Mouse (Mus musculus): ENCODE data around the gene Smad5. TPM values are rescaled to one million over a fixed set of nuclear protein-coding genes. Genes with fewer than 3 reads are reported as not detected.
A peak's percentile ranks its signal among the peaks of the same experiment; 100 is the strongest.

Gene Smad5
- polyA plus RNA-seq, 1 experiment from 2014 or later = 52.6 TPM

DNA sequence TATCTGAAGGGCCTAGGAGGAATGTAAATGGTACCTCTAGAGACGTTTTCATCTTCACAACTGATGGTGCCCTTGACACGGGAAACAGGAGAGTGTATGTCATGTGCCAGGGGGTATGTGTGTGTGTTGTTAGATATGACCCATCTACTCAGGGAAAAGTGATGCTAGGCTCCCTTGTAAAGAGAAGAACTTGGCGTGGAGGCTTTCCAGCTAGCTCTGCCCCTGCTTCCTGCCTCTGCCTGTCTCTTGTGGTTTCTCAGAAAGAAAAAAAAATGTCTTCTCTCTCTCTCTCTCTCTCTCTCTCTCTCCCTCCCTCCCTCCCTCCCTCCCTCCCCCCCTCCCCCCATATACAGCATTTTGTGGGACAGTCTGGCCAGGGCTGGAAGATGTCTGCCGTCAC lies 20.9 kb upstream of the Smad5 start:
- H3K4me2 ChIP-seq = no peak overlapping the region
- H3K27ac ChIP-seq = no peak overlapping the region
- H3K27me3 ChIP-seq = no peaks in the 10 kb centered on the region
- no peaks in the 10 kb centered on the region for H3K9me3 ChIP-seq
- WGBS = 73% methylated on average over 4 of the region's 4 CpGs
- H3K4me1 ChIP-seq (replicated peaks) = peaks cover 7% of the 10 kb centered on the region; the same call in 1 of the 2 replicates
- H3K4me3 ChIP-seq (replicated peaks) = no peak overlapping the region
- no peaks in the 10 kb centered on the region for H3K36me3 ChIP-seq
- no peak for ATAC-seq (ENCODE audit: insufficient number of reproducible peaks, insufficient read depth, low FRiP score, low TSS enrichment, low read depth)
- H3K9ac ChIP-seq (replicated peaks) = no peak overlapping the region

DNA sequence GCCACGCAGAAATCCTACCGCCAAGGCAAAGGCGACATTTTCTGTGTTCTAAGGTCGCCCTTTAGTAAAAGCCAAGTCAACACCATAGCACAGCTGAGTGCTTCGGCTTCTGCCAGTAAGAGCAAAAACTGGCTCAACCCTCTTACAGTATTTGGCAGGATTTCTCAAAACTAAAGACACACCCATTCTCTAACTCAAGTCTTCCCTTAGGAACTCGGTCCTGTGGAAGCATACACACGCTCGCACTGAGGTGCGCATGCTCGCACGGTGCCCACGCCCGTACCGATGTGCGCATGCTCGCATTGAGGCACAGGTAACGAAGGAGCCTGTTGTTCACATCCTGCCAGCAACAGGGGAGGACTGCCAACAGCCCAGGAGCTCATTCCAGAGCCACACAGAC lies 20.5 kb upstream of the Smad5 start:
- no peaks in the 10 kb centered on the region for H3K36me3 ChIP-seq
- H3K27me3 ChIP-seq = no peaks in the 10 kb centered on the region
- no peak overlapping the region for H3K4me3 ChIP-seq (replicated peaks)
- no peak overlapping the region for H3K9ac ChIP-seq (replicated peaks)
- no peaks in the 10 kb centered on the region for H3K9me3 ChIP-seq
- ATAC-seq (ENCODE audit: insufficient number of reproducible peaks, insufficient read depth, low FRiP score, low TSS enrichment, low read depth) = no peak
- no peak overlapping the region for H3K27ac ChIP-seq
- no peak overlapping the region for H3K4me2 ChIP-seq
- WGBS = 88% methylated on average over 17 of the region's 17 CpGs
- peaks cover 7% of the 10 kb centered on the region; the same call in 1 of the 2 replicates for H3K4me1 ChIP-seq (replicated peaks)

DNA sequence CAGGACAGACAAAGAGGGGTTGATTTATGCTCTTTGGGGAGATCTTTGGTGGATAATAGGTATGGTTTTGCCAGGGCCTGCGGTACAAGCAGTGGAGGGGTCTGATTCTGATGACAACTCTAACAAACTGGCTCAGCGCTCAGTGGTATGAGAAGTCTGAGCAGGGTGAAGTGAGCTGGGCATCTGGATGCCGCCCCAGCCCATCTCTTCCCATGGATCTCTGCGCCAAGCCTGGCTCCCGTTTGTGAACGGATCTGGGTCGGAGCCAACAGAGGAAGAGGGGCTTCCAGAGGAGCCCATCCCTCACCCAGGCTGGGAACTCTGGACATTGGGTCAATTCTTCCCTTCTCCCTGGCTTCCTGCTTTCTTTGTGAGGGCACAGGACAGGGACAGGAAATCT lies 19.5 kb upstream of the Smad5 start:
- Histone ChIP-seq H3K27me3 (no peaks in the 10 kb centered on the region), H3K27ac (no peak overlapping the region), H3K36me3 (no peaks in the 10 kb centered on the region), H3K4me3 (replicated peaks) (no peak overlapping the region), H3K4me1 (replicated peaks) (peaks cover 7% of the 10 kb centered on the region; the same call in 1 of the 2 replicates), H3K9me3 (no peaks in the 10 kb centered on the region), H3K9ac (replicated peaks) (no peak overlapping the region), H3K4me2 (no peak overlapping the region)
- WGBS = 89% methylated on average over 7 of the region's 7 CpGs
- no peak for ATAC-seq (ENCODE audit: insufficient number of reproducible peaks, insufficient read depth, low FRiP score, low TSS enrichment, low read depth)

DNA sequence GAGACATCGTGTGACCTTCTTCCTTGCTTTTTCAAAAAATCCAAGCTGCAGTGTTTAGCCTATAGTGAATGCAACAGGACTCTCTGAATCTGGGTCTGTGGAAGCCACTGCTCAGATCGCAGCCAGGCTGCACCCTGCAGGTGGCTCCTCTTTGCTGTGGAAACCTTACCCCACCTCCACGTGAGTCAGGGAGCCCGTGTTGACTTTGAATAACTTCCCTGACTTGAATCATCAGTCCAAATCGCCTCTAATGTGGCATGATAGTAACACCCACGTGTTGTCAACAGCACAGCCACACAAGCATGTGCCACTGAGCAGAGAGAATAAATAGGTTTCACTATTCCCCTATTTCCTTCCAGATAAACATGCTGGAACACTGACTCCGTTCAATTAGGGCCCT lies 10.8 kb upstream of the Smad5 start:
- H3K27ac ChIP-seq = peak overlapping the region; percentile 62
- peaks cover 42% of the 10 kb centered on the region for H3K4me1 ChIP-seq (replicated peaks)
- no peak for ATAC-seq (ENCODE audit: insufficient number of reproducible peaks, insufficient read depth, low FRiP score, low TSS enrichment, low read depth)
- H3K4me3 ChIP-seq (replicated peaks) = no peak overlapping the region
- no peaks in the 10 kb centered on the region for H3K36me3 ChIP-seq
- H3K4me2 ChIP-seq = 0 out of 2 replicates have a peak overlapping the region, but pooled peaks have one; percentile 13
- WGBS = 30% methylated on average over 7 of the region's 7 CpGs
- H3K9me3 ChIP-seq = no peaks in the 10 kb centered on the region
- H3K27me3 ChIP-seq = no peaks in the 10 kb centered on the region
- no peak overlapping the region for H3K9ac ChIP-seq (replicated peaks)

DNA sequence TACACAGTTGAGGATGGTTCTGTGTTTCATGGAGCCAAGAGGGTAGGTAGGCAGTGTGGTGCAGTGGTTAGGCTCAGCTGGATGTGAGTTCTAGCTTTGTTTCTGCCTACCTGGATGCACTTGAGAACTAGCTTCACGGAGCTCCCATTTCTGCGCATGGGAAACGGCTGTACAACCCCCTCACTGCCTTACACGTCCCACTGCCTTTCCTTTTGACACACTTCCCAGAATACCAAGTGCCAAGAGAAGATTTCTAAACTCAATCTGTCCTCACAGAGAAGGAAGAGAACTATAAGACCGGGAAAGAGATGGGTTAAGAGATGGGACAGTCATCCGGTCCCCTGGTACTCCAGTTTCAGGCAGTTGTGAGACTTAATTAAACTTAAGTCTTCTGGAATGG lies 10.2 kb upstream of the Smad5 start:
- H3K27ac ChIP-seq = peak overlapping the region; percentile 62
- WGBS = 88% methylated on average over 6 of the region's 6 CpGs
- H3K9me3 ChIP-seq = no peaks in the 10 kb centered on the region
- no peak for ATAC-seq (ENCODE audit: insufficient number of reproducible peaks, insufficient read depth, low FRiP score, low TSS enrichment, low read depth)
- H3K36me3 ChIP-seq = no peaks in the 10 kb centered on the region
- peaks cover 48% of the 10 kb centered on the region for H3K4me1 ChIP-seq (replicated peaks)
- H3K4me3 ChIP-seq (replicated peaks) = no peak overlapping the region
- no peaks in the 10 kb centered on the region for H3K27me3 ChIP-seq
- no peak overlapping the region for H3K9ac ChIP-seq (replicated peaks)
- H3K4me2 ChIP-seq = no peak overlapping the region

DNA sequence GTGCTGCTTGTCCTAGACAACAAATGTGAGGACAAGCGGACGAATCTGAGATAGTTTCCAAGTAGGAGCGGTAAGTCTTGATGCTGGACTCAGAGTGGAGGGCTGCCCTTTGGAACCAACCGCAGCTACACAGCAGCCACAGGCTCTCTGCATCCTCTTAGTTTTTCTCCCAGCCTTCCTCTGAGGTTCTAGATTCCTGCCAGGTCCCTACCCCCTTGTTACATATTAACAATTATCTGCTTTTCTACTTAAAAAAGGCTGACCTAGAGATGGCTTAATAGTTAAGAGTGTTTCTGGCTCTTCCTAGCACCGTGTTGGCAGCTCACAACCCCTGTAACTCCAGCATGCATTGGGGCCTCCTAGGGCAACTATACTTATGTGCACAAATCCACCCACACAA lies 7.1 kb upstream of the Smad5 start:
- ATAC-seq (ENCODE audit: insufficient number of reproducible peaks, insufficient read depth, low FRiP score, low TSS enrichment, low read depth) = no peak
- WGBS = 85% methylated on average over 5 of the region's 5 CpGs
- peaks cover 68% of the 10 kb centered on the region for H3K4me1 ChIP-seq (replicated peaks)
- H3K36me3 ChIP-seq = no peaks in the 10 kb centered on the region
- H3K9ac ChIP-seq (replicated peaks) = no peak overlapping the region
- no peaks in the 10 kb centered on the region for H3K27me3 ChIP-seq
- no peaks in the 10 kb centered on the region for H3K9me3 ChIP-seq
- no peak overlapping the region for H3K4me3 ChIP-seq (replicated peaks)
- H3K4me2 ChIP-seq = no peak overlapping the region
- H3K27ac ChIP-seq = 0 out of 2 replicates have a peak overlapping the region, but pooled peaks have one; percentile 41

DNA sequence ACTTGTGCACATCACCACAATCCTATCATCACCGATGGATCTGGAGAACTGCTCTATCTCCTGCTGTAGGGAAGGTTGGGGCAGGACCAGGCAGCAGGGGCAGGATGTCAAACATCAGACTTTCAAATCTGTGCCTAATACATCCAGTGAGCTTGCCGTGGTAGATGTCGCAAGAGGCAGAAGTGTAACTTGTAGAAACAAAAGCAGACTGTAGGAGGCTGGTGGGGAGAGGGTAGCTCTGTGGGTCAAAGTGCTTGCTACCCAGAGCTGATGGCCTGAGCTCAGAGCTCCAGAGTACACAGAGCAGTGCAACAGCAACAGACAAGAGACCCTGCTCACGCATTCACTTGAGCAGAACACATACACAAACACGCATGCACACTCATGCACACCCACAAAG lies 6.1 kb upstream of the Smad5 start:
- H3K4me2 ChIP-seq = no peak overlapping the region
- no peak overlapping the region for H3K9ac ChIP-seq (replicated peaks)
- H3K27me3 ChIP-seq = no peaks in the 10 kb centered on the region
- 78% methylated on average over 5 of the region's 5 CpGs for WGBS
- ATAC-seq (ENCODE audit: insufficient number of reproducible peaks, insufficient read depth, low FRiP score, low TSS enrichment, low read depth) = no peak
- peaks cover 69% of the 10 kb centered on the region for H3K4me1 ChIP-seq (replicated peaks)
- H3K36me3 ChIP-seq = no peaks in the 10 kb centered on the region
- no peaks in the 10 kb centered on the region for H3K9me3 ChIP-seq
- H3K4me3 ChIP-seq (replicated peaks) = no peak overlapping the region
- peak overlapping the region; percentile 87 for H3K27ac ChIP-seq

DNA sequence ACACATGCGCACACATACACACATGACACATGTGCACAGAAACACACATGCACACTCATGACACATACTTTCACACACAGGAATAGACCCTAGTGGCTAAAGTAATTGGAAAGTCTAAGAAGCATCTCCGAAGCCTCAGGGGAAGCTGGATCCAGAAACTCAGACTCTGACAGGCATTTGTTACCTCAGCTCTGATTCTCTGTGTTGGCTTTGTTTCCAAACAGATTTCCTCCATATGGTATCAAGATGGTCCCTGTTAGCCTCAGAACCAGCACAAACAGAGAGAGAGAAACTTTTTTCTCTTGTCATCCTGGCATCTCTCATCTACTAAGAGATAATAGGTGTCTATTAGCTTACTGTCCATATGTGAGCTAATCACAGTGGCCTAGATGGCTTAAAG lies 5.6 kb upstream of the Smad5 start:
- Histone ChIP-seq H3K4me3 (replicated peaks) (no peak overlapping the region), H3K9ac (replicated peaks) (no peak overlapping the region), H3K9me3 (no peaks in the 10 kb centered on the region), H3K36me3 (no peaks in the 10 kb centered on the region), H3K4me2 (no peak overlapping the region), H3K4me1 (replicated peaks) (peaks cover 69% of the 10 kb centered on the region), H3K27ac (peak overlapping the region; percentile 87), H3K27me3 (no peaks in the 10 kb centered on the region)
- WGBS = 85% methylated on average over 2 of the region's 2 CpGs
- ATAC-seq (ENCODE audit: insufficient number of reproducible peaks, insufficient read depth, low FRiP score, low TSS enrichment, low read depth) = no peak

DNA sequence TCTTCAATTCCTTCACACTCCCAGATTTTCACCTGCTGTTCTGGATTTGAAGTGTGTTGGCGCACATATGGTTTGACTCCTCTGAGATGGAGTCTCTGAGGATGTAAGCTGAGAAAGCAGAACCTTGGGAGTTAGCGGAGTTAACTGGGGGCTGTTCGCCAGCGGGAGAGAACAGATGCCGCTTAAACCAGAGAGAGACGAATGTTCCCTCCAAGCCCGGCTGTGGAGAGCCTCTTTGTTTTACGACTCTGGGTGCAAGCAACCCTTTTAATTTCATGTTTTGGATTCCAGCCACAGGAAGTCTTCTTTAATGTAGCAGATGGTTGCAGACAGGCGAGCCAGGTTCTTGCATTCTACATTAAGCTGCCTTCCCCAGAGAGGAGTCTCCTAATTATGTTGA lies 4.4 kb upstream of the Smad5 start:
- H3K36me3 ChIP-seq = no peaks in the 10 kb centered on the region
- peak overlapping the region; percentile 34; the same call in 1 of the 2 replicates for H3K9ac ChIP-seq (replicated peaks)
- peak overlapping the region; percentile 87 for H3K27ac ChIP-seq
- H3K4me3 ChIP-seq (replicated peaks) = no peak overlapping the region
- no peaks in the 10 kb centered on the region for H3K9me3 ChIP-seq
- H3K4me2 ChIP-seq = peak overlapping the region; percentile 36
- WGBS = 6% methylated on average over 9 of the region's 9 CpGs
- ATAC-seq (ENCODE audit: insufficient number of reproducible peaks, insufficient read depth, low FRiP score, low TSS enrichment, low read depth) = no peak; the same call in 1 of the 2 replicates
- no peaks in the 10 kb centered on the region for H3K27me3 ChIP-seq
- H3K4me1 ChIP-seq (replicated peaks) = peaks cover 67% of the 10 kb centered on the region

DNA sequence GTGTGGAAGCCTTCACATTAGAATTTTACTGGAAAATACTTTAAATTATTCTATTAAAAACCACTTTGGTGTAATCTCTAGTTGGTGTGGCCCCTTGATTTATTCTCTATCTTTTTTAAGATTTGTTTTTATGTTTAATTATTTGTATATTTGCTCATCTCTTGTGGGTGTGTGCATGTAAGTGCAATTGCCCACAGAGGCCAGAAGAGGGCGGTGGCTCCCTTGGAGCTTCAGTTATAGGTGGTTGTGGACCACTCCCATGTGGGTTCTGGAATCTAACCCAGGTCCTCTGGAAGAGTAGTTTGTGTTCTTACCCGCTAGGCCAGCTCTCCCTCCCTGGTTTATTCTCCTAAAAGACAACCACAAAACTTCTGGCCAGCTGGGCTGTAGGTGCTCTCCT lies 3.4 kb upstream of the Smad5 start:
- peaks cover 71% of the 10 kb centered on the region for H3K4me1 ChIP-seq (replicated peaks)
- ATAC-seq (ENCODE audit: insufficient number of reproducible peaks, insufficient read depth, low FRiP score, low TSS enrichment, low read depth) = no peak
- H3K9ac ChIP-seq (replicated peaks) = no peak overlapping the region
- H3K4me2 ChIP-seq = no peak overlapping the region
- 87% methylated on average over 2 of the region's 2 CpGs for WGBS
- H3K36me3 ChIP-seq = no peaks in the 10 kb centered on the region
- no peaks in the 10 kb centered on the region for H3K27me3 ChIP-seq
- no peaks in the 10 kb centered on the region for H3K9me3 ChIP-seq
- no peak overlapping the region for H3K4me3 ChIP-seq (replicated peaks)
- peak overlapping the region; percentile 87 for H3K27ac ChIP-seq

DNA sequence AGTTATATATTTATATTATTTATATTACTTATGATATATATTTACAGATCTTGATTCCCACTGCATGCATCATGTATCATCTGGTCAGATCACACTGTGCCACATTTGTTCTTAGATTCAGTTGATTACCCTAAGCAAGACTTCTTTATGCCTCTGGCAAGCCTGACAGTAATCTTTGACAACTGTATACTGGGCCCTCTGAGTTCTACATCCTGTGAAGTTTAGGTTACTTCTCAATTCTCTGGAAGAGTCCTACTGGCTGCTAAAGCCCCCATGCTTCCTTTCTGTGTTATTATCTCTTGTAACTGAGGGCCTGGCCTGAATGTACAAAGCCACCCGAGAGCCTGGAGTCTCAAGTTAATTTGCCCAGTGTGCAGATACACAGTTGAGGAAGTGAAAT lies 1.8 kb upstream of the Smad5 start:
- H3K27ac ChIP-seq = peak overlapping the region; percentile 99
- no peak overlapping the region for H3K4me3 ChIP-seq (replicated peaks)
- H3K4me1 ChIP-seq (replicated peaks) = peaks cover 84% of the 10 kb centered on the region
- H3K36me3 ChIP-seq = 0 out of 2 replicates have a peak, but pooled peaks cover 2% of the 10 kb centered on the region
- WGBS = 27% methylated on average over 1 of the region's 1 CpGs
- H3K27me3 ChIP-seq = no peaks in the 10 kb centered on the region
- ATAC-seq (ENCODE audit: insufficient number of reproducible peaks, insufficient read depth, low FRiP score, low TSS enrichment, low read depth) = no peak
- peak overlapping the region; percentile 78 for H3K4me2 ChIP-seq
- no peak overlapping the region for H3K9ac ChIP-seq (replicated peaks)
- no peaks in the 10 kb centered on the region for H3K9me3 ChIP-seq

DNA sequence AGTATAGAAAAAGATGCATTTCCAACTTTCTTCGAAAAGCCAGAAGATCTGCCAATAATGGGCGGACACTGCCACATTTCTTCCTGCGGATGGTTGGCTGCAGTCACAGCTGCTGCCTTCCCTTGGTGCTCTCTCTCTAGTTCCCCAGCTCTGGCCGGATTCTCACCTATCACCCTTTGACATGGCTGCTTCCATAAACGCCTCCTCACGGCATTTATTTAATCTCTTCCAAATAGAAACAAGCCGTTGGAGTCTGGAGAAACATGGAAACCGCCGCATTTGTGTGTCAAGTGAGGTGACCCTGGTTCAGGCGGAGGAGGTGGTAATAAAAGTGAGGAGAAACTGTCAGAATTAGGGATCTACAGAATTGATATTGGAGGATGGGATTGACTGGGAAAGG lies 886 bp upstream of the Smad5 start:
- Histone ChIP-seq H3K9ac (replicated peaks) (peak overlapping the region; percentile 34; the same call in 1 of the 2 replicates), H3K4me1 (replicated peaks) (peaks cover 76% of the 10 kb centered on the region), H3K9me3 (no peaks in the 10 kb centered on the region), H3K27ac (peak overlapping the region; percentile 99), H3K27me3 (no peaks in the 10 kb centered on the region), H3K4me2 (peak overlapping the region; percentile 78), H3K36me3 (peaks cover 9% of the 10 kb centered on the region; the same call in 1 of the 2 replicates), H3K4me3 (replicated peaks) (no peak overlapping the region)
- 32% methylated on average over 10 of the region's 10 CpGs for WGBS
- no peak for ATAC-seq (ENCODE audit: insufficient number of reproducible peaks, insufficient read depth, low FRiP score, low TSS enrichment, low read depth)

Measured in limb, embryonic 12.5 days (tissue).